13 mouse cellular contexts compared by ENCODE assay signal in genomic region chr2:110275424-110275823, GRCm38 (mm10). TPM values are rescaled to one million over a fixed set of nuclear protein-coding genes. Genes with fewer than 3 reads are reported as not detected.
A peak's percentile ranks its signal among the peaks of the same experiment; 100 is the strongest.
DNase-seq lines count a peak whose midpoint lies in the region; TF ChIP-seq lines count a peak whose summit lies in the region.
"Had no signal": no experiment of that assay in that cellular context is flagged by ENCODE, and none has a peak within 500 bp of the region (broad histone marks: within the 10 kb centered on the region; RNA-seq: fewer than 3 reads in every experiment).

No protein-coding gene starts in this region.

- peaks cover 5% of the 10 kb centered on the region for H3K4me1 ChIP-seq in embryonic fibroblast, embryonic 13.5 days (ENCODE audit: control insufficient read depth, insufficient read depth, low read length)
- H3K4me1 ChIP-seq: liver, embryonic 12.5 days; megakaryocyte, embryonic 14.5 days had no signal

- H3K27ac ChIP-seq in embryonic fibroblast, embryonic 13.5 days (ENCODE audit: insufficient read depth, low read length), result 0 out of 2 replicates have a peak overlapping the region, but pooled peaks have one; percentile 2
- H3K27ac ChIP-seq: liver, embryonic 12.5 days had no signal

- peak; percentile 19 for DNase-seq in kidney, postnatal 10 days
- DNase-seq in kidney, postnatal 36 days, result no peak
- peak; percentile 6 for DNase-seq in lung, postnatal 36 days
- DNase-seq in lung, postnatal 10 days, result no peak
- DNase-seq in layer of hippocampus, postnatal 10 days (ENCODE audit: low spot score in 2 of 2), result peak; percentile 5 to 11
- DNase-seq in thymus, postnatal 4 days, result no peak
- DNase-seq: kidney, postnatal 25 days had no signal

- TF ChIP-seq POLR2A in embryonic fibroblast, embryonic 13.5 days (IDR thresholded peaks at IDR 0.05; ENCODE audit: low read depth, low read length), result no peak

- TF ChIP-seq CTCF in embryonic fibroblast, embryonic 13.5 days (IDR thresholded peaks at IDR 0.05; ENCODE audit: borderline replicate concordance, insufficient read depth, low read length), result no peak

- no peak overlapping the region for H3K4me3 ChIP-seq in embryonic fibroblast, embryonic 13.5 days (ENCODE audit: insufficient read depth, low read length)
- H3K4me3 ChIP-seq: liver, embryonic 12.5 days; megakaryocyte, embryonic 14.5 days had no signal

RNA-seq across cellular contexts. Expression of gene Bbox1, which starts 38.9 kb away (rescaled TPM):
- polyA plus RNA-seq in embryonic fibroblast, embryonic 13.5 days (2011; ENCODE audit: insufficient read length, low read depth, missing spikeins), result not detected in 2 replicates
- total RNA-seq in layer of hippocampus, postnatal 10 days (2021), result 1 to 10 TPM; 1.0 to 1.2 TPM
- total RNA-seq: CH12.LX had no signal
- polyA plus RNA-seq: Patski; spleen, adult 2 months had no signal

Comparison
In these comparisons a context has a peak if more than half of its experiments do, and no peak if none do; other contexts are left out.
1. DNase-seq: peak in kidney, postnatal 10 days (single experiment), lung, postnatal 36 days (single experiment) and layer of hippocampus, postnatal 10 days (2 of 2); none in kidney, postnatal 36 days (0 of 2), lung, postnatal 10 days (single experiment) and thymus, postnatal 4 days (single experiment).